Mouse (Mus musculus) testis, adult 2 months (tissue): ENCODE results near the gene Alg11. TPM values are rescaled to one million over a fixed set of nuclear protein-coding genes. Genes with fewer than 3 reads are reported as not detected.
A peak's percentile ranks its signal among the peaks of the same experiment; 100 is the strongest.

Source experiments
- H3K27ac ChIP-seq: fragments of 200-500 bp; 2 replicates; pipeline ENCODE4 v1.5.1; 2012; ENCODE audit warnings: low read depth, low read length; ENCODE audit not compliant: control insufficient read depth, insufficient read depth
- H3K27me3 ChIP-seq: fragments of 200-500 bp; 2 replicates; pipeline ENCODE4 v1.6.1; 2012; ENCODE audit warnings: mild to moderate bottlenecking, low read length, moderate library complexity; ENCODE audit not compliant: control insufficient read depth, insufficient read depth
- H3K36me3 ChIP-seq: fragments of 200-500 bp; 2 replicates; pipeline ENCODE4 v1.6.1; 2012; ENCODE audit warnings: mild to moderate bottlenecking, low read length; ENCODE audit not compliant: control insufficient read depth, insufficient read depth
- H3K4me1 ChIP-seq: fragments of 200-500 bp; 2 replicates; pipeline ENCODE4 v1.6.1; 2012; ENCODE audit warnings: low read length; ENCODE audit not compliant: control insufficient read depth, insufficient read depth
- H3K4me3 ChIP-seq: fragments of 200-500 bp; 2 replicates; pipeline ENCODE4 v1.5.1; 2012; ENCODE audit warnings: low read depth, mild to moderate bottlenecking, low read length, moderate library complexity, mixed read lengths; ENCODE audit not compliant: control insufficient read depth
- CTCF ChIP-seq: fragments of 200-500 bp; IDR thresholded peaks from 2 replicates; pipeline ENCODE4 v1.5.1; 2012; ENCODE audit warnings: low read depth, mild to moderate bottlenecking, inconsistent platforms, low read length, moderate library complexity; ENCODE audit not compliant: control insufficient read depth, insufficient read depth, insufficient replicate concordance
- POLR2A ChIP-seq: fragments of 200-500 bp; IDR thresholded peaks from 2 replicates; pipeline ENCODE4 v1.6.1; 2012; ENCODE audit warnings: low read depth, mild to moderate bottlenecking, inconsistent platforms, low read length, moderate library complexity; ENCODE audit not compliant: control insufficient read depth
- polyA plus RNA-seq: library from polyadenylated mRNA; depleted of rRNA; stranded (reverse); fragments of >200 nt; gene quantifications from 2 replicates; pipeline ENCODE4 v1.2.3, GENCODE M21; 2012

The Alg11 gene
- polyA plus RNA-seq, 1 experiment, result 5.0 TPM

DNA sequence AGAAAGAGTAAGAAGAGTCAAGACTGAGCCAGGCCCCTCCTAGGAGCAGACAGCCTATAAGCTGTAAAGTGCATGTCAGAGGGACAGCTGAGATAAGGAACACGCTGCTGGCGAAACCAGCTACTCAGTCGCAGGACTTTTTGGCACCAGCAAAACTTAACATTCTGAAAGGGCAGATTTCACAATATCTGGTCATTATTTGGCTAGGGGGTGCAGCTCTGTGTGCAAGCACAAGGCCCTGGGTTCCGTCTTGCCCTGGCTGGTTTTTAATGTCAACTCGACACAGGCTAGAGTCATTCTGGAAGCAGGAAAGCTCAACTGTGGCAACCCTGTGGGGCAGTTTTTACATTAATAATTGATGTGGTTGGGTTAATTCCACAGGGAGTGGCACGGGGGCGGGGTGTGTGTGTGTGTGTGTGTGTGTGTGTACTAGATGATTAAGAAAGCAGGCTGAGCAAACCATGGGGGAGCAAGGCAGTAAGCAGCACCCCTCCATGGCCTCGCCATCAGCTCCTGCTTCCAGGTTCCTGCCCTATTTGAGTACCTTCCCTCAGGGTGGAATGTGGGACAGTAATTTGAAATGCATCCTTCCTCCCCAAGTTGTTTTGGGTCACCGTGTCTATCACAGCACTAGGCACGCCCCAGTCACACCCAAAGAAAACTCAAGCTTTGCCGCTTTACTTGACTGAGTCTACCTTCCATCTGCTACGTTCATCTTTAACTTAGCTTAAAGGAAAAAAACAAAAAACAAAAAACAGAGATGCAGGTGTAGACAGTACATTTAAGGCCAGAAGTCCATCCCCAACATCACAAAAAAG is 5.6 kb upstream of the Alg11 start:
- no peak overlapping the region for H3K4me3 ChIP-seq
- no peaks in the 10 kb centered on the region for H3K36me3 ChIP-seq
- H3K27ac ChIP-seq, result no peak overlapping the region
- H3K4me1 ChIP-seq, result peaks cover 6% of the 10 kb centered on the region
- TF ChIP-seq POLR2A (no peak), CTCF (no peak)
- H3K27me3 ChIP-seq, result no peaks in the 10 kb centered on the region

DNA sequence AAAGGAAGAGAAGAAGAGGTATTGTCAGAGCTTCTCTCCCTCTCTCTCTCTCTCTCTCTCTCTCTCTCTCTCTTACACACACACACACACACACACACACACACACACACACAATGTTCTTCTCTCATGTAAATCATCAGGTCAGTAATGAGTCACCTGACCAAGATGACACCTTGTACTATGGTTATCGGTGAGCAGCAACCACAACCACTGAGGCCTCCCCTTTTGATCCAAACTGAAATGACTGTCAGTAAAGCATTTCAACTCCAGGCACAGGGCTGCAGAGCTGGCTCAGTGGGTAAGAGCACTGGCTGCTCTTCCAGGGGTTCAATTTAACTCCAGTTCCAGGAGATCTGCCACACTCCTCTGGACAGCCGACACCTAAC is 5.0 kb upstream of the Alg11 start:
- TF ChIP-seq POLR2A, result no peak
- H3K4me3 ChIP-seq, result no peak overlapping the region
- H3K27ac ChIP-seq, result no peak overlapping the region
- peaks cover 6% of the 10 kb centered on the region for H3K4me1 ChIP-seq
- H3K27me3 ChIP-seq, result no peaks in the 10 kb centered on the region
- no peaks in the 10 kb centered on the region for H3K36me3 ChIP-seq

- Histone ChIP-seq H3K36me3 (no peaks in the 10 kb centered on the region), H3K4me3 (no peak overlapping the region), H3K27me3 (no peaks in the 10 kb centered on the region), H3K27ac (no peak overlapping the region), H3K4me1 (peaks cover 6% of the 10 kb centered on the region)
- no peak for TF ChIP-seq CTCF
- TF ChIP-seq POLR2A, result no peak
These were observed 3.7 kb upstream of the Alg11 start for GRCm38 (mm10) chr8:22056850-22057249.

GRCm38 (mm10) chr8:22058368-22058767 is 2.2 kb upstream of the Alg11 start:
- no peaks in the 10 kb centered on the region for H3K36me3 ChIP-seq
- H3K4me3 ChIP-seq, result no peak overlapping the region
- no peak overlapping the region for H3K27ac ChIP-seq
- TF ChIP-seq POLR2A (no peak), CTCF (no peak)
- H3K4me1 ChIP-seq, result peaks cover 6% of the 10 kb centered on the region
- H3K27me3 ChIP-seq, result no peaks in the 10 kb centered on the region

- TF ChIP-seq POLR2A, result no peak
- no peak for TF ChIP-seq CTCF
- peak overlapping the region; percentile 90 for H3K4me3 ChIP-seq
- H3K4me1 ChIP-seq, result peaks cover 6% of the 10 kb centered on the region
- H3K36me3 ChIP-seq, result peaks cover 1% of the 10 kb centered on the region; the same call in 1 of the 2 replicates
- no peaks in the 10 kb centered on the region for H3K27me3 ChIP-seq
- no peak overlapping the region for H3K27ac ChIP-seq
These were observed 1.3 kb upstream of the Alg11 start for GRCm38 (mm10) chr8:22059153-22059738.

DNA sequence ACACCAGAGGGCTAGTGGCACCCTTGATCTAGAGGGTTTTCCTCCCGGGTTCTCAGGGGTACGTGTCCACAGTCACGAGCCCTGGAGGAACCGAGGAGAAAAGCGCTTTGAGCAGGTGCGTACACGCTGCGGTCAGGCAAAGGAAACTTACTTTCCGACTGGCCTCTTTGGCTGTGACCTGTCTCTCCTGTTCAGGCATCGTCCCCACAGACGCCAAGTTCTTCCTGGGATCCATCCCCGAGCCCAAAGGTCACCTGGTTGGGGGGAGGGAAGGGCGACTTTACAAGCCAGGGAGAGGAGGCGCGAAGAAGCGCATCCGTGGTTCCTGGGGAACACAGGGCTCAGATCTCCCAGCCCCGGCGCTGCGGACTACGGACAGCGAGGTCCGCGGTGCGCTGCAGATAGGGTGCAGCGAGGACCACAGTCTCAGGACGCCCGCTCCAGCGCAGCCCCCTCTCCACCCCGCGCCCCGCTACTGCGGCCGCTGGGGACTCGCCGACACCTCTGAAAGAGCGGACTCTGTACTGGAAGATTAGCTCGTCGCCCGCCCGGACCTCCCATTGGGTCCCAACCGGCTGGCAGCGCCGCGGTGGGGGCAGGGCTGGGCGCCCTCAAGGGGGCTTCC is 588 bp upstream of the Alg11 start, which contains the start of gene Atp7b:
Atp7b (minus strand) TSS at position 485 of the 625 bp plus-strand sequence.
- no peak for TF ChIP-seq CTCF
- TF ChIP-seq POLR2A, result no peak
- no peaks in the 10 kb centered on the region for H3K27me3 ChIP-seq
- H3K36me3 ChIP-seq, result peaks cover 2% of the 10 kb centered on the region; the same call in 1 of the 2 replicates
- peak within 1 kb of the TSS; percentile 97 for H3K4me3 ChIP-seq
- peaks cover 6% of the 10 kb centered on the region for H3K4me1 ChIP-seq
- peak within 1 kb of the TSS; percentile 62 for H3K27ac ChIP-seq

GRCm38 (mm10) chr8:22061126-22061525 is 605 bp downstream of the Alg11 start:
- no peak overlapping the region for H3K27ac ChIP-seq
- H3K4me1 ChIP-seq, result peaks cover 6% of the 10 kb centered on the region
- H3K27me3 ChIP-seq, result no peaks in the 10 kb centered on the region
- H3K36me3 ChIP-seq, result peaks cover 4% of the 10 kb centered on the region; the same call in 1 of the 2 replicates
- no peak overlapping the region; the same call in 1 of the 2 replicates for H3K4me3 ChIP-seq
- TF ChIP-seq CTCF, result no peak
- TF ChIP-seq POLR2A, result no peak
